Mouse (Mus musculus): ENCODE measurements at regions not wholly inside any gene's neighbourhood (a gene's known extent, or its start where the extent isn't known, plus 50 kb on each side); places are given as distances from the start of the nearest gene placed in this dataset.
A peak's percentile ranks its signal among the peaks of the same experiment; 100 is the strongest.
"Not testable (repeated sequence)": the region's sequence is repeated elsewhere in the genome, so short reads cannot be mapped to it uniquely, and the experiment has no call there.

- H3K27me3 ChIP-seq (ENCODE audit: insufficient read depth, low read length) = no peaks in the 10 kb centered on the region
- ATAC-seq (peak; percentile 55; the same call in 1 of the 2 replicates), DNase-seq (ENCODE audit: low spot score) (peak; percentile 69)
- 63% methylated on average over 11 of the region's 11 CpGs for WGBS
- H3K4me3 ChIP-seq (ENCODE audit: low read length) = no peak overlapping the region
- H3K4me1 ChIP-seq (ENCODE audit: insufficient read depth, low read length) = no peaks in the 10 kb centered on the region
- no peak overlapping the region for H3K9ac ChIP-seq (replicated peaks; ENCODE audit: low read length)
- TF ChIP-seq CTCF (IDR thresholded peaks at IDR 0.05; ENCODE audit: low read depth) = peak; percentile 62
- H3K36me3 ChIP-seq (ENCODE audit: insufficient read depth, low read length) = no peaks in the 10 kb centered on the region
- no peak overlapping the region for H3K27ac ChIP-seq
- H3K9me3 ChIP-seq (ENCODE audit: low read length) = no peaks in the 10 kb centered on the region
- H3K4me2 ChIP-seq (ENCODE audit: low read depth, low read length) = 0 out of 2 replicates have a peak overlapping the region, but pooled peaks have one; percentile 29
These were observed 92.3 kb upstream of the Vldlr start for GRCm38 (mm10) chr19:27123806-27124469.

- 96% methylated on average over 4 of the region's 4 CpGs for WGBS
These were observed 87.8 kb upstream of the Vldlr start for GRCm38 (mm10) chr19:27128501-27128900.

GRCm38 (mm10) chr19:27134360-27134759 lies 81.9 kb upstream of the Vldlr start:
- Histone ChIP-seq H3K9me3 (ENCODE audit: low read length) (no peaks in the 10 kb centered on the region), H3K27ac (no peak overlapping the region), H3K27me3 (ENCODE audit: insufficient read depth, low read length) (no peaks in the 10 kb centered on the region), H3K4me3 (ENCODE audit: low read length) (no peak overlapping the region), H3K9ac (replicated peaks; ENCODE audit: low read length) (no peak overlapping the region), H3K36me3 (ENCODE audit: insufficient read depth, low read length) (no peaks in the 10 kb centered on the region), H3K4me2 (ENCODE audit: low read depth, low read length) (no peak overlapping the region), H3K4me1 (ENCODE audit: insufficient read depth, low read length) (no peaks in the 10 kb centered on the region)
- 81% methylated on average over 5 of the region's 5 CpGs for WGBS
- ATAC-seq (no peak), DNase-seq (ENCODE audit: low spot score) (no peak)
- no peak for TF ChIP-seq CTCF (IDR thresholded peaks at IDR 0.05; ENCODE audit: low read depth)

More at GRCm38 (mm10) chr19:27128501-27128900, 87.8 kb upstream of the Vldlr start:
- H3K4me3 ChIP-seq (ENCODE audit: low read length); H3K36me3 ChIP-seq (ENCODE audit: insufficient read depth, low read length); H3K4me2 ChIP-seq (ENCODE audit: low read depth, low read length); H3K27ac ChIP-seq; H3K4me1 ChIP-seq (ENCODE audit: insufficient read depth, low read length); DNase-seq (ENCODE audit: low spot score); H3K9ac ChIP-seq (replicated peaks; ENCODE audit: low read length); H3K9me3 ChIP-seq (ENCODE audit: low read length); ATAC-seq; H3K27me3 ChIP-seq (ENCODE audit: insufficient read depth, low read length): not testable (repeated sequence)

- H3K4me3 ChIP-seq (ENCODE audit: low read length) = no peak overlapping the region
- no peak for DNase-seq (ENCODE audit: low spot score)
- TF ChIP-seq CTCF (IDR thresholded peaks at IDR 0.05; ENCODE audit: low read depth) = no peak
- no peak for ATAC-seq
- H3K27me3 ChIP-seq (ENCODE audit: insufficient read depth, low read length) = no peaks in the 10 kb centered on the region
- H3K36me3 ChIP-seq (ENCODE audit: insufficient read depth, low read length) = no peaks in the 10 kb centered on the region
- no peaks in the 10 kb centered on the region for H3K9me3 ChIP-seq (ENCODE audit: low read length)
- no peak overlapping the region for H3K4me2 ChIP-seq (ENCODE audit: low read depth, low read length)
- H3K9ac ChIP-seq (replicated peaks; ENCODE audit: low read length) = no peak overlapping the region
- H3K27ac ChIP-seq = no peak overlapping the region
- WGBS = 67% methylated on average over 3 of the region's 3 CpGs
- no peaks in the 10 kb centered on the region for H3K4me1 ChIP-seq (ENCODE audit: insufficient read depth, low read length)
These were observed 75.4 kb upstream of the Vldlr start for GRCm38 (mm10) chr19:27140892-27141291.

GRCm38 (mm10) chr19:27142181-27142580 lies 74.1 kb upstream of the Vldlr start:
- Histone ChIP-seq H3K4me3 (ENCODE audit: low read length) (no peak overlapping the region), H3K27ac (no peak overlapping the region), H3K4me2 (ENCODE audit: low read depth, low read length) (no peak overlapping the region), H3K9ac (replicated peaks; ENCODE audit: low read length) (no peak overlapping the region), H3K36me3 (ENCODE audit: insufficient read depth, low read length) (no peaks in the 10 kb centered on the region), H3K9me3 (ENCODE audit: low read length) (no peaks in the 10 kb centered on the region), H3K27me3 (ENCODE audit: insufficient read depth, low read length) (no peaks in the 10 kb centered on the region), H3K4me1 (ENCODE audit: insufficient read depth, low read length) (no peaks in the 10 kb centered on the region)
- TF ChIP-seq CTCF (IDR thresholded peaks at IDR 0.05; ENCODE audit: low read depth) = no peak
- DNase-seq (ENCODE audit: low spot score) (no peak), ATAC-seq (no peak)
- 88% methylated on average over 4 of the region's 4 CpGs for WGBS

- H3K4me3 ChIP-seq (ENCODE audit: low read length) = no peak overlapping the region
- no peaks in the 10 kb centered on the region for H3K27me3 ChIP-seq (ENCODE audit: insufficient read depth, low read length)
- H3K9me3 ChIP-seq (ENCODE audit: low read length) = no peaks in the 10 kb centered on the region
- H3K27ac ChIP-seq = no peak overlapping the region
- 91% methylated on average over 12 of the region's 12 CpGs for WGBS
- no peak overlapping the region for H3K4me2 ChIP-seq (ENCODE audit: low read depth, low read length)
- no peaks in the 10 kb centered on the region for H3K4me1 ChIP-seq (ENCODE audit: insufficient read depth, low read length)
- no peak for ATAC-seq
- H3K9ac ChIP-seq (replicated peaks; ENCODE audit: low read length) = no peak overlapping the region
- H3K36me3 ChIP-seq (ENCODE audit: insufficient read depth, low read length) = no peaks in the 10 kb centered on the region
- DNase-seq (ENCODE audit: low spot score) = no peak
- no peak for TF ChIP-seq CTCF (IDR thresholded peaks at IDR 0.05; ENCODE audit: low read depth)
These were observed 68.9 kb upstream of the Vldlr start for GRCm38 (mm10) chr19:27147404-27147803.

- Histone ChIP-seq H3K9me3 (ENCODE audit: low read length) (no peaks in the 10 kb centered on the region), H3K9ac (replicated peaks; ENCODE audit: low read length) (no peak overlapping the region), H3K27me3 (ENCODE audit: insufficient read depth, low read length) (no peaks in the 10 kb centered on the region), H3K27ac (no peak overlapping the region), H3K36me3 (ENCODE audit: insufficient read depth, low read length) (no peaks in the 10 kb centered on the region), H3K4me3 (ENCODE audit: low read length) (no peak overlapping the region), H3K4me1 (ENCODE audit: insufficient read depth, low read length) (no peaks in the 10 kb centered on the region), H3K4me2 (ENCODE audit: low read depth, low read length) (no peak overlapping the region)
- ATAC-seq (no peak), DNase-seq (ENCODE audit: low spot score) (no peak)
- 59% methylated on average over 5 of the region's 5 CpGs for WGBS
- TF ChIP-seq CTCF (IDR thresholded peaks at IDR 0.05; ENCODE audit: low read depth) = no peak
These were observed 68.0 kb upstream of the Vldlr start for GRCm38 (mm10) chr19:27148330-27148729.
